Mouse (Mus musculus) hindbrain, postnatal 0 days (tissue): ENCODE data around the gene Sgo1. TPM values are rescaled to one million over a fixed set of nuclear protein-coding genes. Genes with fewer than 3 reads are reported as not detected.
"Not testable (repeated sequence)": the region's sequence is repeated elsewhere in the genome, so short reads cannot be mapped to it uniquely, and the experiment has no call there.

Experiments
- ATAC-seq: fragments of 200-750 bp; cut with Nextera tagmentation; 2 replicates; pipeline ENCODE4 v1.8.0; 2017; ENCODE audit warnings: mild to moderate bottlenecking, moderate TSS enrichment, moderate library complexity
- DNase-seq: peaks from one replicate; pipeline ENCODE4 v3.0.0-alpha.2; 2015; ENCODE audit warnings: low spot score
- H3K27ac ChIP-seq: fragments of 300-500 bp; sonication (generic); 2 replicates; pipeline ENCODE4 v1.5.1; 2014; ENCODE audit warnings: mild to moderate bottlenecking
- H3K27me3 ChIP-seq: fragments of 300-500 bp; sonication (generic); 2 replicates; pipeline ENCODE4 v1.6.1; 2014; ENCODE audit warnings: low read length, mixed read lengths; ENCODE audit not compliant: insufficient read depth
- H3K36me3 ChIP-seq: fragments of 300-500 bp; sonication (generic); 2 replicates; pipeline ENCODE4 v1.6.1; 2014; ENCODE audit warnings: low read length, mixed read lengths; ENCODE audit not compliant: insufficient read depth
- H3K4me1 ChIP-seq: fragments of 300-500 bp; sonication (generic); 2 replicates; pipeline ENCODE4 v1.6.1; 2014; ENCODE audit warnings: antibody characterized with exemption, low read length, mixed read lengths; ENCODE audit not compliant: insufficient read depth
- H3K4me2 ChIP-seq: fragments of 300-500 bp; sonication (generic); 2 replicates; pipeline ENCODE4 v1.6.1; 2014; ENCODE audit warnings: low read depth, mild to moderate bottlenecking, low read length, moderate library complexity, mixed read lengths
- H3K4me3 ChIP-seq: fragments of 300-500 bp; sonication (generic); 2 replicates; pipeline ENCODE4 v1.5.1; 2014; ENCODE audit warnings: low read length
- H3K9ac ChIP-seq: fragments of 300-500 bp; sonication (generic); replicated peaks from 2 replicates; pipeline ENCODE4 v1.6.1; 2014; ENCODE audit warnings: mild to moderate bottlenecking, low read length, moderate library complexity, mixed read lengths
- H3K9me3 ChIP-seq: fragments of 300-500 bp; sonication (generic); 2 replicates; pipeline ENCODE4 v1.6.1; 2016; ENCODE audit warnings: low read length, mixed read lengths
- CTCF ChIP-seq: IDR thresholded peaks from 2 replicates; pipeline ENCODE4 v1.5.1; 2016; ENCODE audit warnings: antibody characterized with exemption, control low read depth, low read depth
- WGBS: fragments of 180-500 bp; shearing (Covaris S2); extraction: QIAGEN DNeasy Blood & Tissue Kit; methylation state at CpG from one replicate; pipeline ENCODE4 v1.1.7; 2014; 5-methylcytosine and 5-hydroxymethylcytosine counted together
- polyA plus RNA-seq: library from polyadenylated mRNA; unstranded; fragments of >200 nt; fragmentation: Nextera tagmentation; extraction: Ambion mirVana; gene quantifications from 2 replicates; pipeline ENCODE4 v1.2.1, GENCODE M21; 2015
- total RNA-seq: library from RNA; depleted of rRNA; stranded (reverse); fragments of >200 nt; gene quantifications from 2 replicates; pipeline ENCODE4 v1.2.3, GENCODE M21; 2014

The Sgo1 gene
- total and polyA plus RNA-seq, 2 experiments from 2014 or later: 3.5 to 6.9 TPM

- Histone ChIP-seq H3K9me3 (no peaks in the 10 kb centered on the region), H3K27me3 (no peaks in the 10 kb centered on the region), H3K4me2 (no peak overlapping the region), H3K27ac (no peak overlapping the region), H3K9ac (no peak overlapping the region), H3K4me3 (no peak overlapping the region), H3K4me1 (no peaks in the 10 kb centered on the region), H3K36me3 (peaks cover 11% of the 10 kb centered on the region)
- no peak for TF ChIP-seq CTCF
- ATAC-seq (no peak), DNase-seq (peak; percentile 8)
- 63% methylated on average over 6 of the region's 6 CpGs for WGBS
These were observed 27.9 kb downstream of the Sgo1 start for GRCm38 (mm10) chr17:53661056-53661840.

GRCm38 (mm10) chr17:53659738-53660137 lies 29.4 kb downstream of the Sgo1 start:
- Histone ChIP-seq H3K4me3 (no peak overlapping the region), H3K9ac (no peak overlapping the region), H3K36me3 (peaks cover 17% of the 10 kb centered on the region), H3K27ac (no peak overlapping the region), H3K9me3 (no peaks in the 10 kb centered on the region), H3K4me2 (no peak overlapping the region), H3K4me1 (no peaks in the 10 kb centered on the region), H3K27me3 (no peaks in the 10 kb centered on the region)
- peak; percentile 70 for ATAC-seq
- WGBS: 22% methylated on average over 4 of the region's 4 CpGs
- peak; percentile 72 for DNase-seq
- no peak for TF ChIP-seq CTCF

- DNase-seq (no peak), ATAC-seq (no peak)
These were observed 29.9 kb downstream of the Sgo1 start for GRCm38 (mm10) chr17:53659230-53659629.

GRCm38 (mm10) chr17:53658668-53659067 lies 30.5 kb downstream of the Sgo1 start:
- Histone ChIP-seq H3K9me3 (no peaks in the 10 kb centered on the region), H3K4me3 (no peak overlapping the region), H3K4me1 (no peaks in the 10 kb centered on the region), H3K27me3 (no peaks in the 10 kb centered on the region), H3K4me2 (no peak overlapping the region), H3K27ac (no peak overlapping the region), H3K9ac (no peak overlapping the region), H3K36me3 (peaks cover 17% of the 10 kb centered on the region)
- TF ChIP-seq CTCF: no peak
- 65% methylated on average over 2 of the region's 2 CpGs for WGBS
- ATAC-seq: no peak; the same call in 1 of the 2 replicates
- no peak for DNase-seq

More at GRCm38 (mm10) chr17:53659230-53659629, 29.9 kb downstream of the Sgo1 start:
- H3K4me2 ChIP-seq: no peak overlapping the region
- no peak overlapping the region for H3K9ac ChIP-seq
- no peak for TF ChIP-seq CTCF
- H3K9me3 ChIP-seq: no peaks in the 10 kb centered on the region
- 75% methylated on average over 8 of the region's 8 CpGs for WGBS
- no peaks in the 10 kb centered on the region for H3K27me3 ChIP-seq
- no peak overlapping the region for H3K4me3 ChIP-seq
- H3K36me3 ChIP-seq: peaks cover 17% of the 10 kb centered on the region
- no peak overlapping the region for H3K27ac ChIP-seq
- no peaks in the 10 kb centered on the region for H3K4me1 ChIP-seq

- 76% methylated on average over 2 of the region's 2 CpGs for WGBS
- not testable (repeated sequence) for ATAC-seq
- peaks cover 26% of the 10 kb centered on the region for H3K36me3 ChIP-seq
These were observed 31.7 kb downstream of the Sgo1 start for GRCm38 (mm10) chr17:53657391-53657790.

GRCm38 (mm10) chr17:53656369-53656860 lies 32.7 kb downstream of the Sgo1 start:
- WGBS: 73% methylated on average over 6 of the region's 6 CpGs
- Histone ChIP-seq H3K27ac (no peak overlapping the region), H3K4me3 (no peak overlapping the region), H3K4me1 (no peaks in the 10 kb centered on the region), H3K4me2 (no peak overlapping the region), H3K36me3 (peaks cover 25% of the 10 kb centered on the region), H3K27me3 (no peaks in the 10 kb centered on the region), H3K9me3 (no peaks in the 10 kb centered on the region), H3K9ac (no peak overlapping the region)
- TF ChIP-seq CTCF: no peak
- ATAC-seq (no peak), DNase-seq (no peak)

More at GRCm38 (mm10) chr17:53657391-53657790, 31.7 kb downstream of the Sgo1 start:
- DNase-seq, H3K4me1 ChIP-seq, H3K27me3 ChIP-seq, H3K4me3 ChIP-seq, H3K9me3 ChIP-seq, H3K27ac ChIP-seq, H3K9ac ChIP-seq, H3K4me2 ChIP-seq: not testable (repeated sequence)
- peak; percentile 61 for TF ChIP-seq CTCF

- no peak overlapping the region for H3K4me2 ChIP-seq
- ATAC-seq (no peak), DNase-seq (no peak)
- no peaks in the 10 kb centered on the region for H3K27me3 ChIP-seq
- TF ChIP-seq CTCF: no peak
- H3K27ac ChIP-seq: no peak overlapping the region
- H3K4me1 ChIP-seq: no peaks in the 10 kb centered on the region
- no peak overlapping the region for H3K4me3 ChIP-seq
- WGBS: 98% methylated on average over 2 of the region's 2 CpGs
- peaks cover 21% of the 10 kb centered on the region for H3K36me3 ChIP-seq
- H3K9me3 ChIP-seq: no peaks in the 10 kb centered on the region
- H3K9ac ChIP-seq: no peak overlapping the region
These were observed 33.2 kb downstream of the Sgo1 start for GRCm38 (mm10) chr17:53655959-53656358.
